Mouse (Mus musculus) liver, adult 2 months (tissue): ENCODE data around the gene Syt12. TPM values are rescaled to one million over a fixed set of nuclear protein-coding genes. Genes with fewer than 3 reads are reported as not detected.

Source experiments
- DNase-seq: peaks from one replicate; pipeline ENCODE4 v3.0.0-alpha.2; 2011; ENCODE audit warnings: low read depth, low spot score; ENCODE audit errors: extremely low read depth
- H3K27ac ChIP-seq: fragments of 200-500 bp; replicated peaks from 2 replicates; pipeline ENCODE4 v1.5.1; 2012; ENCODE audit warnings: low read depth, mild to moderate bottlenecking, control low read depth, inconsistent platforms, low read length; ENCODE audit not compliant: insufficient read depth
- H3K27me3 ChIP-seq: fragments of 200-500 bp; 2 replicates; pipeline ENCODE4 v1.6.1; 2012; ENCODE audit warnings: mild to moderate bottlenecking, moderate library complexity, low read length, inconsistent platforms; ENCODE audit not compliant: control insufficient read depth, insufficient read depth
- H3K36me3 ChIP-seq: fragments of 200-500 bp; 2 replicates; pipeline ENCODE4 v1.6.1; 2012; ENCODE audit warnings: low read length, inconsistent platforms; ENCODE audit not compliant: control insufficient read depth, insufficient read depth
- H3K4me1 ChIP-seq: fragments of 200-500 bp; 2 replicates; pipeline ENCODE4 v1.6.1; 2011; ENCODE audit warnings: low read length; ENCODE audit not compliant: control insufficient read depth, insufficient read depth
- H3K4me3 ChIP-seq: fragments of 200-500 bp; 2 replicates; pipeline ENCODE4 v1.5.1; 2011; ENCODE audit warnings: low read depth, mild to moderate bottlenecking, control low read depth, low read length, moderate library complexity; ENCODE audit not compliant: insufficient read depth
- H3K79me2 ChIP-seq: fragments of 200-500 bp; 2 replicates; pipeline ENCODE4 v1.6.1; 2012; ENCODE audit warnings: inconsistent platforms, mild to moderate bottlenecking, low read length, moderate library complexity; ENCODE audit not compliant: control insufficient read depth, insufficient read depth
- H3K9ac ChIP-seq: fragments of 200-500 bp; 2 replicates; pipeline ENCODE4 v1.6.1; 2012; ENCODE audit warnings: low read depth, mild to moderate bottlenecking, control low read depth, inconsistent platforms, low read length
- CTCF ChIP-seq: fragments of 200-500 bp; IDR thresholded peaks from 2 replicates; pipeline ENCODE4 v1.5.1; 2011; ENCODE audit warnings: low read depth, low read length, control low read depth
- POLR2A ChIP-seq: fragments of 200-500 bp; IDR thresholded peaks from 2 replicates; pipeline ENCODE4 v1.6.1; 2011; ENCODE audit warnings: low read length, control low read depth; ENCODE audit not compliant: insufficient read depth; ENCODE audit errors: extremely low read depth
- WGBS: fragments of 180-500 bp; shearing (Covaris S2); methylation state at CpG from one replicate; pipeline ENCODE4 v1.1.7; 2018; 5-methylcytosine and 5-hydroxymethylcytosine counted together
- polyA plus RNA-seq: library from polyadenylated mRNA; depleted of rRNA; stranded (reverse); fragments of >200 nt; gene quantifications from 2 replicates; pipeline ENCODE4 v1.2.3, GENCODE M21; 2012
- total RNA-seq: library from RNA; depleted of rRNA; stranded (reverse); fragments of >200 nt; gene quantifications from 2 replicates; pipeline ENCODE4 v1.2.3, GENCODE M21; 2014

Gene Syt12
- total and polyA plus RNA-seq, 2 experiments = 0.28 to 0.91 TPM

- H3K9ac ChIP-seq = 0 out of 2 replicates have a peak overlapping the region, but pooled peaks have one; percentile 11
- H3K79me2 ChIP-seq = peaks cover 24% of the 10 kb centered on the region
- peak overlapping the region; percentile 89 for H3K27ac ChIP-seq
- no peaks in the 10 kb centered on the region for H3K27me3 ChIP-seq
- WGBS = 2% methylated on average over 8 of the region's 8 CpGs
- TF ChIP-seq POLR2A = no peak
- no peak for TF ChIP-seq CTCF
- no peaks in the 10 kb centered on the region for H3K36me3 ChIP-seq
- DNase-seq = peak; percentile 83
- H3K4me3 ChIP-seq = no peak overlapping the region; the same call in 1 of the 2 replicates
- peaks cover 31% of the 10 kb centered on the region for H3K4me1 ChIP-seq
Observed at GRCm38 (mm10) chr19:4440222-4440621, 37.0 kb downstream of the Syt12 start.

- peak within 1 kb of the TSS; percentile 84 for H3K4me3 ChIP-seq
- DNase-seq = peak; percentile 51
- no peaks in the 10 kb centered on the region for H3K27me3 ChIP-seq
- peak within 1 kb of the TSS; percentile 92 for H3K9ac ChIP-seq
- peaks cover 28% of the 10 kb centered on the region for H3K79me2 ChIP-seq
- TF ChIP-seq POLR2A = 0 out of 2 replicates have a peak, but pooled peaks have one; percentile 57
- no peak; the same call in 1 of the 2 replicates for TF ChIP-seq CTCF
- under 1% methylated on average over 50 of the region's 51 CpGs for WGBS
- H3K4me1 ChIP-seq = peaks cover 31% of the 10 kb centered on the region
- H3K27ac ChIP-seq = peak within 1 kb of the TSS; percentile 96
- H3K36me3 ChIP-seq = no peaks in the 10 kb centered on the region
Observed at GRCm38 (mm10) chr19:4439161-4439801, 38.0 kb downstream of the Syt12 start, which contains the start of gene Rhod. TSS of gene Rhod (minus strand) at chr19:4439432.

DNA sequence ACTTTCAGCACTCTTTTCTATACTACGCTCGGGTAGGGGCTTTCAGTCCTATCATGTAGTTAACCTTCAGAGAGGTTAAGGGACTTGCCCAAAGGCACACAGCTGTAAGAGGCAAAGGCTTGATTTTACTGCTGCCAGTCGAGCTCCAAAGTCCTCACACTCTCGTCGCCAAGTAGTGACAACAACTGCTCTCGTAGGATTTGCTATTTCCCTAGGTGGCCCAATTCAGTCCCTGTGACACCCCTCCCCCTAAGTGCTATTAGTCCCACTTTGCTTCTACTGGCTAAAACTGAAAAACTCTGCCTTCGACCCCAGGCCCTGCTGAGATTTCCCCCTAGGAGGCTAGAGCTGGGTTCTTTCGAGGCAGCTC is 38.5 kb downstream of the Syt12 start:
- peaks cover 31% of the 10 kb centered on the region for H3K4me1 ChIP-seq
- peaks cover 28% of the 10 kb centered on the region for H3K79me2 ChIP-seq
- peak overlapping the region; percentile 84 for H3K4me3 ChIP-seq
- H3K27me3 ChIP-seq = no peaks in the 10 kb centered on the region
- H3K9ac ChIP-seq = peak overlapping the region; percentile 92
- H3K36me3 ChIP-seq = no peaks in the 10 kb centered on the region
- H3K27ac ChIP-seq = peak overlapping the region; percentile 96
- WGBS = 3% methylated on average over 8 of the region's 8 CpGs
- TF ChIP-seq CTCF = no peak
- no peak for TF ChIP-seq POLR2A
- DNase-seq = peak; percentile 95

GRCm38 (mm10) chr19:4437886-4438285 is 39.4 kb downstream of the Syt12 start:
- 35% methylated on average over 6 of the region's 6 CpGs for WGBS
- no peak for DNase-seq
- Histone ChIP-seq H3K27ac (peak overlapping the region; percentile 96), H3K4me1 (peaks cover 31% of the 10 kb centered on the region), H3K9ac (peak overlapping the region; percentile 92; the same call in 1 of the 2 replicates), H3K36me3 (no peaks in the 10 kb centered on the region; the same call in none of the 2 replicates), H3K79me2 (peaks cover 28% of the 10 kb centered on the region), H3K4me3 (peak overlapping the region; percentile 84; the same call in 1 of the 2 replicates), H3K27me3 (no peaks in the 10 kb centered on the region)
- no peak for TF ChIP-seq CTCF
- TF ChIP-seq POLR2A = no peak

- Histone ChIP-seq H3K79me2 (peaks cover 28% of the 10 kb centered on the region), H3K27me3 (no peaks in the 10 kb centered on the region), H3K4me3 (no peak overlapping the region), H3K36me3 (peaks cover 4% of the 10 kb centered on the region), H3K9ac (no peak overlapping the region), H3K27ac (no peak overlapping the region), H3K4me1 (peaks cover 27% of the 10 kb centered on the region)
- no peak for TF ChIP-seq POLR2A
- TF ChIP-seq CTCF = no peak
- DNase-seq = peak; percentile 51
- WGBS = 60% methylated on average over 3 of the region's 3 CpGs
Observed at GRCm38 (mm10) chr19:4436254-4436653, 41.0 kb downstream of the Syt12 start.

DNA sequence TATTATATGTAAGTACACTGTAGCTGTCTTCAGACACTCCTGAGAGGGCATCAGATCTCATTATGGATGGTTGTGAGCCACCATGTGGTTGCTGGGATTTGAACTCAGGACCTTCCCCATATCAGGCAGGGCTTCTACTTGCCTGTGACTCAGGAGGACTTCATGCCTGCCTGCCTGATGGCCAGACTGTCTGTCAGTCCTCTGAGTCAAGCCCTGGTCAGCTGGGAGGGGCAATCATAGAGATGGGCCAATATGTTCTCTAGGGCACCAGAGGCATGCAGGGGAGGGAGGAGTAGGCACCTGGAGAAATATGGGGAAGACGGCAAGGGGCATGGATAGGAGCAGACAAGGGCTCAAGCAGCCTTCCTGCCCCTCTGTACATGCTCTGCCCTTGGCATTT is 42.2 kb downstream of the Syt12 start:
- no peak overlapping the region for H3K9ac ChIP-seq
- peaks cover 19% of the 10 kb centered on the region for H3K4me1 ChIP-seq
- no peaks in the 10 kb centered on the region for H3K27me3 ChIP-seq
- no peak overlapping the region for H3K4me3 ChIP-seq
- DNase-seq = no peak
- H3K36me3 ChIP-seq = peaks cover 8% of the 10 kb centered on the region
- WGBS = 95% methylated on average over 1 of the region's 1 CpGs
- TF ChIP-seq POLR2A (no peak), CTCF (no peak)
- H3K27ac ChIP-seq = no peak overlapping the region
- peaks cover 28% of the 10 kb centered on the region for H3K79me2 ChIP-seq
